Mouse (Mus musculus) stomach, embryonic 14.5 days (tissue): ENCODE results near the gene Senp8. TPM values are rescaled to one million over a fixed set of nuclear protein-coding genes. Genes with fewer than 3 reads are reported as not detected.

Experiments used
- ATAC-seq: fragments of 200-750 bp; cut with Nextera tagmentation; 2 replicates; pipeline ENCODE4 v1.8.0; 2017; ENCODE audit warnings: low read depth, moderate TSS enrichment; ENCODE audit not compliant: insufficient number of reproducible peaks, insufficient read depth, low FRiP score
- H3K27ac ChIP-seq: fragments of 300-500 bp; sonication (generic); 2 replicates; pipeline ENCODE4 v1.5.1; 2014; ENCODE audit warnings: mild to moderate bottlenecking, low read length, moderate library complexity, mixed read lengths
- H3K27me3 ChIP-seq: fragments of 300-500 bp; sonication (generic); 2 replicates; pipeline ENCODE4 v1.6.1; 2014; ENCODE audit warnings: low read length, control low read depth, mixed read lengths; ENCODE audit not compliant: control insufficient read depth, insufficient read depth
- H3K36me3 ChIP-seq: fragments of 300-500 bp; sonication (generic); 2 replicates; pipeline ENCODE4 v1.6.1; 2014; ENCODE audit warnings: mild to moderate bottlenecking, control low read depth, low read length, moderate library complexity, mixed read lengths; ENCODE audit not compliant: control insufficient read depth, insufficient read depth
- H3K4me1 ChIP-seq: fragments of 300-500 bp; sonication (generic); 2 replicates; pipeline ENCODE4 v1.6.1; 2014; ENCODE audit warnings: low read length, control low read depth, mixed read lengths; ENCODE audit not compliant: control insufficient read depth, insufficient read depth
- H3K4me2 ChIP-seq: fragments of 300-500 bp; sonication (generic); replicated peaks from 2 replicates; pipeline ENCODE4 v1.6.1; 2014; ENCODE audit warnings: low read depth, low read length, control low read depth
- H3K4me3 ChIP-seq: fragments of 300-500 bp; sonication (generic); 2 replicates; pipeline ENCODE4 v1.5.1; 2014; ENCODE audit warnings: low read depth, low read length, control low read depth
- H3K9ac ChIP-seq: fragments of 300-500 bp; sonication (generic); replicated peaks from 2 replicates; pipeline ENCODE4 v1.6.1; 2014; ENCODE audit warnings: low read depth, mild to moderate bottlenecking, control low read depth, low read length, moderate library complexity, mixed read lengths
- H3K9me3 ChIP-seq: fragments of 300-500 bp; sonication (generic); 2 replicates; pipeline ENCODE4 v1.6.1; 2016; ENCODE audit warnings: low read depth, low read length, control low read depth; ENCODE audit not compliant: control insufficient read depth
- WGBS: fragments of 180-500 bp; shearing (Covaris S2); extraction: QIAGEN DNeasy Blood & Tissue Kit; methylation state at CpG from one replicate; pipeline ENCODE4 v1.1.7; 2014; 5-methylcytosine and 5-hydroxymethylcytosine counted together
- polyA plus RNA-seq: library from polyadenylated mRNA; unstranded; fragments of >200 nt; fragmentation: Nextera tagmentation; extraction: Ambion mirVana; gene quantifications from 2 replicates; pipeline ENCODE4 v1.2.1, GENCODE M21; 2014

Gene Senp8
- polyA plus RNA-seq, 1 experiment from 2014 or later: 12.4 TPM

DNA sequence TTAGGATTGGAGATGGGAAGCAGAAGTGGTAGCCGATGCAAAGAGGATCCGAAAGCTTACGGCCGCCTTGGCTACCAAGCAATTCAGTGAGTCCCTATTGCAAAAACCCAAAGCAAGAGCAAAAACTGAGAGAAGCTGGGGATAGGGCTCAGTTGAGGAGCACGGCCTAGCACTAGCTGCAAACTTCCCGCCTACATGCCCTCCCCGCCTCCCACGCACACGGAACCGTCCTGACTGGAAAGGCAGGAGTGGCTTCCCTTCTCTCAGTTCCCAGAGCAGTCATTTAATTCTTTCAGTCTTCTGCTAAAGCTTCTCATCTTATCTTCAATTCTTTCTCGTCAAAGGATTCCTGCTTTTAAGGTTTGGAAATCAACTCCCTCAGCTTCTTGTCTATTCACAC lies 1.5 kb downstream of the Senp8 start:
- H3K4me2 ChIP-seq: no peak overlapping the region
- no peak overlapping the region for H3K27ac ChIP-seq
- WGBS: 81% methylated on average over 11 of the region's 11 CpGs
- H3K4me3 ChIP-seq: no peak overlapping the region
- no peak for ATAC-seq
- no peak overlapping the region for H3K9ac ChIP-seq
- H3K36me3 ChIP-seq: no peaks in the 10 kb centered on the region
- no peaks in the 10 kb centered on the region for H3K27me3 ChIP-seq
- H3K9me3 ChIP-seq: no peaks in the 10 kb centered on the region
- peaks cover 6% of the 10 kb centered on the region; the same call in 1 of the 2 replicates for H3K4me1 ChIP-seq

DNA sequence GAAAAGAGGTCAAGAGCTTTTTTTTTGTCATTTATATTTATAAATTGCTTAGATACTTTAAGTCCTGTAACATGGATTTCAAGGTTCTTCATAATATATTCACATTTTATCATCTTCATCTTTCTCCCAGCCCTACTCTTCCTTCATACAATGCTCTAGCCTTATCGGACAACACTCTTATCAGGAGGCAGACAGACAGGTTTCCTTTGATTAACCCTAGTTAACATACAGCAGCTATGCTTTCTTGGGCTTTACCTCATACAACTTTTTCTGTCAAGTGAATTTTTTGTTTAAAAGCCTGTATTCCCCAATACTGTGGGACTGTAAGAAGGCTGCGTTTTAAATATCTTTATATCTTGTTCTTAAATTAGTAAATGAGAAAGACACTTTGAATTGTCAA lies 2.1 kb downstream of the Senp8 start:
- ATAC-seq: no peak
- Histone ChIP-seq H3K27me3 (no peaks in the 10 kb centered on the region), H3K4me3 (no peak overlapping the region), H3K36me3 (no peaks in the 10 kb centered on the region), H3K9me3 (no peaks in the 10 kb centered on the region), H3K27ac (no peak overlapping the region), H3K4me1 (peaks cover 6% of the 10 kb centered on the region; the same call in 1 of the 2 replicates), H3K4me2 (no peak overlapping the region), H3K9ac (no peak overlapping the region)
- 83% methylated on average over 2 of the region's 2 CpGs for WGBS

DNA sequence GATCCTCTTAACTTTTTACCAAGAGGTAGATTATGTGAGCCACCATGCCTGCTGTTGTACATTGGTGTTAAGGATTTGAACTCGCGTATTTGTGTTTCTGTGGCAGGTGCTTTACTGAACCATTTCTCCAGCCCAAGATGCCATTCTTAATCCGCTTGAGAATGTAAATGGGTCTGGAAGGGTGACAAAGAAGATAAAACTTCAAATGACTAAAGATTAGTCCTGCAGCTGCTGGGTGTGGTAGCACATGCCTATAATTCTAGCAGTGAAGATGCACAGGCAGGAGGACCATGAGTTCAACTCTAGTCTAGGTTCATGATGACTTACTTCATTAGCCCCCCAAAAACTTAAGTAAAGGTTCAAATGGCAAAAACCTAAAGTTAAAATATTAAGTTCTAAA lies 6.6 kb downstream of the Senp8 start:
- no peak for ATAC-seq
- H3K9me3 ChIP-seq: no peaks in the 10 kb centered on the region
- H3K4me2 ChIP-seq: no peak overlapping the region
- no peak overlapping the region for H3K27ac ChIP-seq
- H3K9ac ChIP-seq: no peak overlapping the region
- WGBS: 90% methylated on average over 3 of the region's 3 CpGs
- no peaks in the 10 kb centered on the region for H3K36me3 ChIP-seq
- no peak overlapping the region for H3K4me3 ChIP-seq
- H3K27me3 ChIP-seq: no peaks in the 10 kb centered on the region
- no peaks in the 10 kb centered on the region for H3K4me1 ChIP-seq

DNA sequence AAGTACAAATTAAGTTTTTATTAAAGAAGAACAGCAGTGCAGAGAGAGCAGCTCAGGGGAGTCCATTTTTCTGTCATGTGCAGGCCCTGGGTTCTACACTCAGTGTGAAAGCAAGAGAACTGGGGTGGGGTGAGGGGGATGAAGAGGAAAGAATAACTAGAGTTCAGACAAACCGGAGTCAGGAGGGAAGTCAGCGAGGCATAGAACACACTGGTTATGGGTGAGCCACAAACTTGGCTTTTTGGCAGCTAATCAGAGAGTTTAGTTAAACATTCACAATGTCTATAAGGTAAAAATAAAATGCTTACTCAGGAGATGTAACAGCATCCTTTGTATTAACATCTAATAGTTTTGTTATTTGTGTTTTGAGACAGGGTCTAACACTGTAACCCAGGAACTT lies 9.9 kb downstream of the Senp8 start:
- H3K4me1 ChIP-seq: no peaks in the 10 kb centered on the region
- no peak for ATAC-seq
- no peak overlapping the region for H3K27ac ChIP-seq
- H3K9me3 ChIP-seq: no peaks in the 10 kb centered on the region
- H3K27me3 ChIP-seq: no peaks in the 10 kb centered on the region
- no peak overlapping the region for H3K4me3 ChIP-seq
- H3K36me3 ChIP-seq: no peaks in the 10 kb centered on the region
- no peak overlapping the region for H3K9ac ChIP-seq
- WGBS: 85% methylated on average over 2 of the region's 2 CpGs
- no peak overlapping the region for H3K4me2 ChIP-seq

DNA sequence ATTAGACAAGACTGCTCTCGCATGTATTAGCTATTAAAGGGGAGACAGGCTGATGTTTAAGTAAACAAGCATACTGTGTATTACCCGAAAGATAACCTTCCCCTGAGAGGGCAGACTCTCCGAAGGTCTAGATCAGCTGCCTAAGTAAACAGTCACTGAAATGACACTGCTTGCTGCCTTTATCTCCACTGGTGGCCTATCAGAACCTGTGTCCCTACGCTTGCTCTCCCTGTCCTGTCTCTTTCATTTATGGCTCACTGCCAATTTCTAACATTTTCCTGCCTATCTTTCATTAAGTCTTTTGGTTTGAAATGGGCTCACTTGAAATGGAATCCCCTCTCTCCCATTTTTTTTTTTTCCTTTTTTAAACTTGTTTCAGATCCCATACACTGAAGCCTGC lies 15.1 kb downstream of the Senp8 start:
- H3K9me3 ChIP-seq: no peaks in the 10 kb centered on the region
- no peaks in the 10 kb centered on the region for H3K36me3 ChIP-seq
- H3K4me2 ChIP-seq: no peak overlapping the region
- ATAC-seq: no peak
- WGBS: 25% methylated on average over 4 of the region's 4 CpGs
- H3K27ac ChIP-seq: no peak overlapping the region
- no peak overlapping the region for H3K4me3 ChIP-seq
- H3K4me1 ChIP-seq: no peaks in the 10 kb centered on the region
- no peaks in the 10 kb centered on the region for H3K27me3 ChIP-seq
- H3K9ac ChIP-seq: no peak overlapping the region

DNA sequence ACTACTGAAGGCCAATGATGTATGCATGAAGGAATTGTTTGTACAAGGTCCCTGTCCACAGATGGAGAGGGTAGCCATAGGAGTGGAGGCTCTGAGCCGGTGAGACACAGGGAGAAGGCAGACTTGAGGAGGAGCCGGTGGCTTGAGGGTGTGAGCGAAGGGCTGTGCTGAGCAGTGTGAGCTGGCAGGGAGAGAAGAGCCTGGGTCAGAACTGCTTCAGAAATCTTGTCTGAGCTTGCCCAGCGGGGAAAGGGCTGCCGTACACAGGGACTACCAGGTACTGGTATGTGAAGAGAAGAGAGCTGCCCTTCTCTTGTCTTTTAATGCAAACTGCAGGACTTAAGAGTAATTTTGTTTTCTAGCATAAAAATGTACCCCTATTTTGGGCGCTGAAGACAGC lies 17.4 kb downstream of the Senp8 start:
- Histone ChIP-seq H3K9ac (no peak overlapping the region), H3K27me3 (no peaks in the 10 kb centered on the region), H3K4me2 (no peak overlapping the region), H3K9me3 (no peaks in the 10 kb centered on the region), H3K36me3 (no peaks in the 10 kb centered on the region), H3K27ac (peak overlapping the region; percentile 16; the same call in 1 of the 2 replicates), H3K4me3 (no peak overlapping the region), H3K4me1 (no peaks in the 10 kb centered on the region)
- WGBS: 55% methylated on average over 6 of the region's 6 CpGs
- no peak for ATAC-seq

DNA sequence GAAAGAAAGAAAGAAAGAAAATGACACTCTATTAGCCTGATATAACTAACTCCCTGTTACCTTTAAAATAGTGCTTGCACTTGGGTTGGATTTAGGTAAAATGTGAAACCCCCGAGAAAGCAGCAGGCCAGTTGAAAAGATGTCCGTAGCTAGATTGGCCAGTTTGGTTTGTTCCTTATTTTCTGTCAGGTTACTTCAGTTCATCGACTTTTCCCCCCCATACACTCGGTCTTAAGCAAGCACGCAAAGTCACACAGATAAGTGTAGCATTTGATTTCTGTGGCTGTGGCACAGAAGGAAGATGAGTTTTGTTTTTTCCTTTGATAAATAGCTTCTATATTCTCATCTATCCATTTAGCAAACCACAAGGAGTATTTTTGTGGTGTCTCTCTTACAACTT lies 19.4 kb downstream of the Senp8 start:
- no peak for ATAC-seq
- Histone ChIP-seq H3K4me2 (no peak overlapping the region), H3K27me3 (no peaks in the 10 kb centered on the region), H3K9ac (no peak overlapping the region), H3K4me1 (no peaks in the 10 kb centered on the region), H3K36me3 (no peaks in the 10 kb centered on the region), H3K4me3 (no peak overlapping the region), H3K9me3 (no peaks in the 10 kb centered on the region), H3K27ac (no peak overlapping the region)
- 91% methylated on average over 5 of the region's 5 CpGs for WGBS

DNA sequence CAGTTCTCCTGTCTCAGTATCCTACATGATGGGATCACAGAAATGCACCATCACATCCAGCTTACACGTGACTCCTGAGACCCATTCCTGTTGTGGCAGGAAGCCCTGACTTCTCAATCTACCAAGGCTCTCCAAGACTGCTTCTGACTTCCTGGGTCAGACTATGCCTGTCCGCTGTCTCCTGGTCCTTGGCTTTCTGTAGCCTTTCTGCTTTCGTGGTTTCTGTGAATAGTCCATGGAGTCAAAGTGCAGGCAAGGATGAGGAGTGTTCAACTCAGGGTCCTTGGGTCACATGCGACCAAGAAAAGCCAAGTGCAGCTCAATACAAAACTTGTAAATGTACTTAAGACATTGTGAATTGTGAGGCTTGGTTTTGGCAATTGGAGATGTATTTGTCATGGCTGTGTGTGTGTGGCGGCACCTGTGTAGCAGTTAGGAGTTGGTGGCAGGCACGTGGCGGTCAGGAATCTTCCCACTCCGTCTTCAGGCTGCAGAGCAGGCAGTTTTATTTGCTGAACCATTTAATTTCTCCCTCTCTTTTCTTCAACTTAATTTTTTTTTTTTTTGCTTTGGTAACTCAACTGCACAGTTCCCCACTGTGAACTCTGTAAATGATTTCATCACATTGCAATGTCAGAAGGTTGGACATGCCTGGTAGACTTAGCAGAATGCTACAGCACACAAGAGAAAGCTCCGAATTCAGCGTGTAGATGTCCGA lies 22.8 kb downstream of the Senp8 start:
- H3K9ac ChIP-seq: no peak overlapping the region
- H3K27ac ChIP-seq: no peak overlapping the region
- H3K27me3 ChIP-seq: no peaks in the 10 kb centered on the region
- H3K9me3 ChIP-seq: no peaks in the 10 kb centered on the region
- WGBS: 82% methylated on average over 11 of the region's 11 CpGs
- no peak for ATAC-seq
- peaks cover 10% of the 10 kb centered on the region; the same call in 1 of the 2 replicates for H3K4me1 ChIP-seq
- H3K4me2 ChIP-seq: no peak overlapping the region
- H3K36me3 ChIP-seq: no peaks in the 10 kb centered on the region
- H3K4me3 ChIP-seq: no peak overlapping the region

DNA sequence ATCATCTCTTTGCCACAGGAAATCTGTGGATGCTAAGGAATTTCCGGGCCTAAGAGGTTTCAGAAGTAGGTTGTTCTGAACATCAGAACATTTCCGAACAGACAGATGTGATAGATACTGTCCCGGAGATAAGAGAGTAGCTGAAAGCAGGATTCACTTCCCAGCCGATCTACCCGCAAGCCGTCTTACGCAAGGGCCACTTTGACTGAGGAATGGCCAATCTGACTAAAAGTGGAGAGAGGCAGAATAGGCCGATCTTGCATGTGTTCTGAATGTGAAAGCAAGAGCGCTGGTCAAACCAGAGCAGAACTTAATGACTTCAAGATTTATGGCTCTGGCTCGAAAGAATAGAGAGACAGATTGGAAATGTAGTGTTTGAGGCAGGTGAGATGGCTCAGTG lies 25.0 kb downstream of the Senp8 start:
- Histone ChIP-seq H3K9me3 (no peaks in the 10 kb centered on the region), H3K27me3 (no peaks in the 10 kb centered on the region), H3K27ac (no peak overlapping the region), H3K4me1 (peaks cover 10% of the 10 kb centered on the region; the same call in 1 of the 2 replicates), H3K4me2 (no peak overlapping the region), H3K9ac (no peak overlapping the region), H3K4me3 (no peak overlapping the region), H3K36me3 (no peaks in the 10 kb centered on the region)
- WGBS: 76% methylated on average over 10 of the region's 10 CpGs
- no peak for ATAC-seq
